Mouse (Mus musculus) adrenal gland, postnatal 4 days (tissue): ENCODE results near the gene Mrtfa. TPM values are rescaled to one million over a fixed set of nuclear protein-coding genes. Genes with fewer than 3 reads are reported as not detected.

Source experiments
- DNase-seq, 2 experiments: peaks; one replicate each; pipeline ENCODE4 v3.0.0; 2021 to 2022; ENCODE audit warnings: low spot score in 2 of 2, mixed read lengths in 2 of 2
- total RNA-seq, 2 experiments: library from RNA; stranded (reverse); gene quantifications; 2 replicates each; pipeline ENCODE4 v1.2.3; 2021

Mrtfa gene
- total RNA-seq, 2 experiments from 2014 or later: 33.0 to 39.1 TPM

DNA sequence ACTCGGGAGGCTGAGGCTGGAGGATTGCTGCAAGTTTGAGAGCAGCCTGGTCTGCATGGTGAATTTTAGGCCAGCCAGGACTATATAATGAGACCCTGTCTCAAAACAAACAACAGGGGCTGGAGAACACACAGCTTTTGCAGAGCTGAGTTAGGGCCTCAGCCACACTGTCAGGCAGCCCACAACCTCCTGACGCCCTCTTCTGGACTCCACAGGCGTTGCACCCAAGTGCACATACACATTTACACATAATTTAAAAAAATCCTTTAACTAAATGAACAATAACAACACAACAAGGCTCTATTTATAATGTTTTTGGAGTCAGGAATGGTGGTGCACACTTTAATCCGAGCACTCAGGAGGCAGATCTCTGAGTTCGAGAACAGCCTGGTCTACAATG lies 7.9 kb upstream of the Mrtfa start:
- DNase-seq: no peak

DNA sequence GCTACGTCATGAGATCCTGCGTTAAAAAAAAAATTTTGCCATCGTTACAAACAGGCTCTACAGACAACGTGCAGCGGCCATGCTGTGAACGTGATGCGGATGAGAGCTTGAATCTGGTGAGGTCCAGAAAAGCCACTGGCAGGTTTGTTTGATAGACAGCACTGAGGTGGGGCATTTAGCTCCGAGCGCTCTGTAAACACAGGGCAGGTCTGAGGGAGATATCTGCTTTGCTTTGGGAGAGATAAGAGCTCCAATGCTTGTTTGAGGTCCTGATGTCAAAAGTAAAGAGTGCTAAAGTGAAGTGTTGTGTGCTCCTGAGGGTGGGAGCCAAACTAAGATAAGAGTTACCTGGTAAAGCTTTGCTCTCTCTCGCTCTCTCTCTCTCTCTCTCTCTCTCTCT lies 6.6 kb upstream of the Mrtfa start:
- no peak for DNase-seq

DNA sequence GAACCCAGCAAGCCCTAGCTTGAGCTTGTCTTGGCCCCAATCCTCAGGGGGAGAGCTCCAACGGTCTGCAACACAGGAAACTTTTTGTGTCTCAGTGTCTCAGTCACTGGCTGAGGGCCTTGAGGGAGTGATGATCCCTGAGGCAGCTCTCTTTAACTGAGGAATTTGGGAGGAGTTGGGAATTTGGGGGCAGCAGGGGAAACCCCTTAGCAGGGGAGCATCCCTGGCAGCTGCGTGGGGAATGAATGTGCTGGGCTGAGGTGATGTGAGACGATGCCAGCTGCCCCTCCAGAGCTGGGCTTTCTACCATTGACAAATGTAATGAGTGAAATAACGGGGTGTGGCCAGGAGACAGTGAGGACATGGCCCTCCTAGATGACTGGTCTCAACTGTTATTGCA lies 4.9 kb upstream of the Mrtfa start:
- DNase-seq: no peak

DNA sequence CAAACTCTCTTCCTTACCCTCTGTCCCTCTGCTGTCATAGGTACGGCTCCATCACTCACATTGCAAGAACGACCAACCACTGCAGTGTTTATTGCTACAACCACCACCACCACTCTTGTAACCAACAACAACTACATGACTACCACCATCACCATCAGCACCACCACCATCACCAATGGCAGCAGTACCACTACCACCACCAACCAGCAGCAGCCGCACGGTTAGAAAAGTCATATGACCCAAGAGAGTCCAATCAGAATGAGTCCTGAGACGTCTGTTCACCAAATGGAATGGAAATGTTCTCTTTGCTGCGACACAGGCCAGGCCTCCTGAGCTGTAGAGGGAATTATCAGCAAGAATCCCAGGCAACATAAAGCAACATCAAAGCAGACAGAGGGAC lies 4.2 kb upstream of the Mrtfa start:
- DNase-seq: no peak

DNA sequence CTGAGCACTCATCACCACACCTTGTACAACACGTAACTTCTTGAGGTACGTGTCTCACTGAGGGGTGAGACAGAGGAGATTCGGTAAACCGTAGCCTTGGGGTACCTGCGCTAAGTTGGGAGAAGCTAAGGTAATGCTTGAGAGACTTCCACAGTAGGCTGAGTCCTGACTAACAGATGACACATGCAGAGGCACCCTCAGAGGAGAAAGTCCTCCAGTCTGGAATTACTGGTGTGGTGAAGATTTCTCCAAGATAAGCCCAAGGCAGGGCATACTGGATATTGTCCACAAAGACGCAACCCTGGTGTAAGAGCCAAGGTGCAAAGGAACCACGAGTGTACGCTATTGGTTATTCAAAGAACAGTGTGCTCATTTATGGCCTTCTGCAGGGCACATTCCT lies 2.3 kb upstream of the Mrtfa start:
- no peak for DNase-seq

DNA sequence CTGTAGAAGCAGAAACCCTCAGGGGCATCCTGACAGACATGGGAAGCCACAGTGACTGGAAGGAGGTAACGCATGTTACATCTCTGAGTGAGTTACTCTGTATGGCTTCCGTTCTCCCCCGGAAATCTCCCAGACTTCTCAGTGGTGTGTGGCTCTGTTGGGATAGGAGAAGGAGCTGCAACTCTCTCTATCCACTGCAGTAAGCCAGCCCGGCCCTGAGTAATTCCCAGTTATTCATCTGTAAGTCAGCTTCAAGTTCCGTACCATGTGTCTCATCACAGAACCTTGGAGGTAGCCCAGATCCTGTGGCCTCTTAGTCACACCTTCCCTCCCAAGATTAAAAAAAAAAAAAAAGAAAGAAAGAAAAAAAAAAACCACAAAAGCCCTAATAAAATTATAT lies 1.8 kb upstream of the Mrtfa start:
- no peak for DNase-seq

DNA sequence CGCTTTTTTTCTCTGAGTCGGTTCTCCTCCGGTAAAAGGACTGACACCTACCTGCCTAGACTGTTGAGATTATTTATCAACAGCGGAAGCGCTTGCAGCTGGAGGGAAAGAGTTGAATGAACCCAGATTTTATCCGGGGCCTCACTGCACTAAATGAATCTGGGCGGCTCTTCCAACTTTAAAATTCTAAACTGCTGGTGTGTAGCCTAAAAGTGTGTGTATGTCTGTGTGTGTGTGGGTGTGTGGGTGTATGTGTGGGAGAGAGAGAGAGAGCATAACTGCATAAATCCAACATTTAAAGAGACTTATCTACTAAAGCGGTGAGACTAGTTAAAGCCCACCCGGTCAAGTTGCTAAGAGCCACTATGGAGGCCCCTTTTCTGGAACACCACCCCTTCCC lies 746 bp upstream of the Mrtfa start:
- no peak for DNase-seq

DNA sequence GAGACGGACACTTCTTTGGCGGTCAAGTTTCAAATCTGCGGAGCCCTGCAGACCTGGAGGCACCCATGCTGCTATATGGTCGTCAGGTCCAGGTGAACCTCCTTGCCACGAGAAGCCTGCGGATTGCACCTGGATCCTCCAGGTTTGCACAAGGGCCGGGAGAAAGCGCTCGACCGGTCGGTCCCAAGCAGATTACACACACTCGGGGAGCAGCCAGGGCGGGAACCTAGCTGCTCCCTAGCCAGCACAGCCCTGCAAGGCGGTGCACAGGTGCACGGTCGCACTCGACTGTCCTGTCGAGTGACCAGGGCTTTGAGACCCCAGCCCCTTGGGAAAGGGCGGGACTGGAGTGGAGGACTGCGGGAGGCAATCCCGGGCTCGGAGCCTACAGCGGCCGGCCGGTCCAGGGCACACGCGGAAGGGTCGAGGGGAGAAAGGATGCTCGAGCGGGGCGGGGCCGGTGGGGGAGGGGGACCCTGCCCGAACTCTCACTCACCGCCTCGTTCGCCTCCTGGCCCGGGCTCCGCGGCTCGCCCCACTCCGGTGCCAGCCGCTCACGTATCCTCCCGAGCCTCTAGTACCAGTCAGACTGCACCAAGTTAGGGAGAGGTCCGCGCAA lies 437 bp downstream of the Mrtfa start:
- DNase-seq: peak; percentile 9 to 12

DNA sequence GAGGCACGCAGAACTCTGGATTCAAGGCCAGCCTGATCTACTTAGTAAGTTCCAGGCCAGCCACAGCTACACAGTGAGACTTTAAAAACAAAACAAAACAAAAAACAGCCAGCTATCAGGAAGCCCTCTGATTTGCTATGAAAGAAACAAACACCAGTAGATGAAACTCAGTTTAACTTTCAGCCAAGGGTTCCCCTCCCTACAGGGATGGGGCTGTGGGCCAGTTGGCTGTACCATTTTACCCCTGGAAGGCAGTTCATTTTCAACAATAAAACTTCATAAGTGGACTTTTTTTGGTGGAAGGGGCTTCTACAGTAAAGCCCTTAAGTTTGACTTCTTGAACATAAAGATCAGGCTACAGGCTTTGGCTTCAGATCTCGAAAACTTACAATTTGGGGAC lies 1.5 kb downstream of the Mrtfa start:
- no peak for DNase-seq

DNA sequence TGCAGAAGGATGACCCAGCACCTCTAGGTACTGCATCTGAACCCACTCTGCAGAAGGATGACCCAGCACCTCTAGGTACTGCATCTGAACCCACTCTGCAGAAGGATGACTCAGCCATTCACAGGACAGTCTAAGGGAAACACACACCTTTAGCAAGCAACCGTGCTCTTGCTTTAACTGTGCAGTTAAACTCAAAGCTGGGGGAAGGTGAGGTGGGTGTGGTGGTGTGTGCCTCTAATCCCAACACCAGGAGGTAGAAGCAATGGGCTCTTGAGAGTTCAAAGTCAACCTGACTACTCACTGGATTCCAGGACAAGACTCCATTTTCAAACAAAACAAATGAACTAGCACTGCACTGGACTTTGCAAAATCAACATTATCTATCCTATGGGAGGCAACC lies 5.6 kb downstream of the Mrtfa start:
- DNase-seq: no peak

DNA sequence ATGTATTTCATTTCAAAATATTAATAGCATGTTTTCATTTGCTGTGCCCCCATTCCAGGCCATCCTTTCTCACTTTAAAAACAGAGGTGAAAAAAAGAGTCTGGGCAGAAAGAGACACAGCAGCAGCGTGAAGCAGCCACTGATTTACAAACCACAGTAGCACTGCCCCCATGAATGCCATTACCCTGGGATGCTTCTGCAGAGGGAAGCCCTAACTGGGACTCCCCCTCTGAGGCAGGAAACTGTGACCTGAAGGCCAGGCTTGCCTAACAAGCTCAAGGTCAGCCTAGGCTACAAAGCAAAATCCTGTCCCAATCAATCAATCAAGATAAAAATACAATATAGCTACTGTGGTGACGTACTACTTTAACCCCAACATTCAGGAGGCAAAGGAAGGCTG lies 9.3 kb downstream of the Mrtfa start:
- DNase-seq: no peak

DNA sequence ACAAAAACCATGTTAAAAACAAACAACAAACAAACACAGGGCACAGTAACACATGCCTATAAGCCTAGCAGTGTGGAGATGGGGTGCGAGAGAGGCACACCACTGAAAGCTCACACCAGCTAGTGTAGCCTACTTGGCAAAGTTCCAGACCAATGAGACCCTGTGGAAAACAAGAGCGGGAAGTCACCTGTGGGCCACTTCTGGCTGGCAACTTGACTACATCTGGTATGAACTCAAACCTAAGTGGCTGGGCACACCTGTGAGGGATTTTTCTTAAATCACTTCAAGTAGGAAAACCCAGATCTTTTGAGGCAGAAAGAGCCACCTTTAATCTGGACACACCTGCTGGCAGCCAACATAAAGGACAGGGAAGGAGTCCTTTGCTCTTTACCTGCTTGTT lies 11.0 kb downstream of the Mrtfa start:
- DNase-seq: no peak

DNA sequence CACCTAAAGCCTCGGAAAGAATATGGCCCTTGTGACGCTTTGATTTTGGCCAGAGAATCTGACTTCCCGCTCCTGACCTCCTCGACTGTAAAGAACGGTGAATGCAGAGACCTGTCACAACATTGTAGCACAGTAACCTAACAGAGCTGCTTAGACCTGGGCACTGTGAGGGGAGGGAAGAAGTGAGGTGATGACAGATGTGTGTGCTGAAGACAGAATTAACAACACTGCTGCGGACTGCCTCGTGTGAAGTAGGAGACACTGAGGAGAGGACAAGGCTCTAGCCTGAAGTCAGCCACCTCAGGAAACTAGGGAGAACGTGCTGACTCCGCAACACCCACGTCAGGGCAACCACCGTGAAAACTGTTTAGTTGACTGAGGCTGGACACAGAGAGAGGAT lies 11.9 kb downstream of the Mrtfa start:
- no peak for DNase-seq

DNA sequence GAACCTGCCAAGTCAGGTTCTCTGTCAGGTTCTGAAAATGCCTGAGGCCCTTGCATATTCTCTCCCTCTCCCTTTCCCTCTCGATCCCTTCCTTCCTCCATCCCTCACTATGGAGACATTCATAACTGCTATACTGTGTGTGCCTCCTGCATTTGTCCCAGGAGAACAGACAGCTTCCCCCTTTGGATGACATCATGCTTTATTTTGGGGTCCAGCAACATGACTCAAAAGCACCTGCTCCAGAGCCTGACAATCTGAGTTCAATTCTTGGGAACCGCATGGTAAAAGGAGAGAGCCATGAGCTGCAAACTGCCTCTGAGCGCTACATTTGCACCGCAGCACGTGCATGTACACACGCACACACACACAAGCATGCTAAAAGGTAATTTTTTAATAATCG lies 12.7 kb downstream of the Mrtfa start:
- DNase-seq: no peak

DNA sequence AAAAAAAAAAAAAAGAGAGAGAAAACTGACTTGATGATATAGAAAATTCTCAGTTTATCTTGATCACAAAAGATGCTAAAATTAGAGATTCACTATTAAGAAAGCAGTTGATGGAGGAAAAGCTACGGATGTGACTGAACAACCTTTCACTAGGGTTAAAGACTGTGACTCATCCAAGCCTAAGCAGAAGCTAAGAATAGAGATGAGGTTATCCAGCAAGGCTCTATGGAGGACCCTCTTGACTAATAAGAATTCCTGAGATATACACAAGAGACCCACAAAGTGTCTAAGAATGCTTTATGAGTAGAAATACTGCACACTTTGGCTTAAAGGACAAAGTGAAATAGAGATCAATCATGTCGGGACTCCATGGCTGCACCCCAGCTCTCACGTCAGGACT lies 14.9 kb downstream of the Mrtfa start:
- no peak for DNase-seq

DNA sequence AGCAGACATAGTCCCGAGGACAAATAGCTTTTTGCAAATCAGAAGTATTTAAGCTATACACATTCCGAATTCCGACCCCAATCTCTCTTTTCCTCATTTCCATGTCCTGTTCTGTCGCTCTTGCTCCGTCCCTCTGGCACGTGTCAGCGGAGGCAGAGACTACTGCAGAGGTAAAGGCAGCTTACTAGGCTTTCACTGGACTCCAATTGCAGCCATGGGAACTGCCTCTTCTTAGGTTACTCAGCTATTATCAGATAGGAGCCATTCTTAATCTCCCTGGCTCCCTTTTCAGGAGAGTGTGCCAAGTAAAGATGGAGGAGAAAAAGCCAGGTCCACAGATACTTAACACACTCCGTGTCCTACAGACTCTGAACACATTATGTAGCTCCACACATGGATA lies 18.3 kb downstream of the Mrtfa start:
- DNase-seq: no peak

DNA sequence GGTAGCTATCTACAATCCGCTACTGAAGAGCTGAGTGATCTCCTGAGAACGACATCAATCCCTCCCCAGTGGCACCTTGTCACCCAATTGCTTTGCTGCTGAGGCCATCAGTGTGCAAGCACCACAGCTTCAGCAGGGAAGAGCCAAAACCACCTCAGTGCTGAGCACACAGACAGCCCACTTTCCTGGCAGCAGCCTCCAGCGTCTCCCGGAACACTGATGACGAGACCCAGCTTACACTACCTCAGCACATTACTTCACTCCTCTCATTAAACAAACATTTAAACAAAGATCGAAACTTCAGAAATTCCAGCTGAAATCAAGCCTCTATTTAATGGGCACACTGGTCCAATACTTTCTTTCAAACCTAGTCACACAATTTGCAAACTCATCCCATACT lies 21.8 kb downstream of the Mrtfa start:
- DNase-seq: no peak

DNA sequence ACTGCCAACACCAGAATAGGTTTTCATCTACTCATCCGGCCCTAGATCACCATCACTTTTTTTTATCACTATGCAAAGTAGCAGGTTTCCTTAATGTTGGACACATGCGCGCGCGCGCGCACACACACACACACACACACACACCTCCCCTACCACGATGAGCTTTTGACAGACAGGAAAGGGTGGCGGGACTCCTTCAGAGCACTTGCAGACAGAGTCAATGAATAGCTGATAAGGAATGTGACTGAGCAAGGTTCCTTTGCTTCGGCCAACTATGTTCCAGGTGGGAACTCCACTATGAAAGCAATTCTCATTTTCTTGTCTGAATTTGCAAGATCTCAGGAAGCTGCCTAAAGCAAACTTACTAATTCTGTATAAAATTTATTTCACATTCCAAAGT lies 22.7 kb downstream of the Mrtfa start:
- DNase-seq: no peak

DNA sequence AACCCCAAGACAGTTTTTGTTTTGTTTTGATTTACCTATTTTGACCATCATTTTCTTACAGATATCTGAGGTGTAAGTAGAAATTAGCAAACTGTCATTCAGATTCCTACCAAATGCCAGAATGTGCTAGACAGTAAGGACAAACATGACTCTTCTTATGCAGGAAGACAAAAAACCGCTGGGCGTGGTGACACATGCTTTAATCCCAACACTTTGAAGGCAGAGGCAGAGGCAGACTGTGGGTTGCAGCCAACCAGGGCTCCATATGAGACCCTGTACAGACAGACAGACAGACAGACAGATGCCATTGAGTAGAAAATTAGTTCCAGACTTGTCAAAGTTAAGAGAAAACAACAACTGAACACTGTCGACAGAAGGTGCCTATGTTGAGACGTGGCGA lies 24.3 kb downstream of the Mrtfa start:
- DNase-seq: no peak

DNA sequence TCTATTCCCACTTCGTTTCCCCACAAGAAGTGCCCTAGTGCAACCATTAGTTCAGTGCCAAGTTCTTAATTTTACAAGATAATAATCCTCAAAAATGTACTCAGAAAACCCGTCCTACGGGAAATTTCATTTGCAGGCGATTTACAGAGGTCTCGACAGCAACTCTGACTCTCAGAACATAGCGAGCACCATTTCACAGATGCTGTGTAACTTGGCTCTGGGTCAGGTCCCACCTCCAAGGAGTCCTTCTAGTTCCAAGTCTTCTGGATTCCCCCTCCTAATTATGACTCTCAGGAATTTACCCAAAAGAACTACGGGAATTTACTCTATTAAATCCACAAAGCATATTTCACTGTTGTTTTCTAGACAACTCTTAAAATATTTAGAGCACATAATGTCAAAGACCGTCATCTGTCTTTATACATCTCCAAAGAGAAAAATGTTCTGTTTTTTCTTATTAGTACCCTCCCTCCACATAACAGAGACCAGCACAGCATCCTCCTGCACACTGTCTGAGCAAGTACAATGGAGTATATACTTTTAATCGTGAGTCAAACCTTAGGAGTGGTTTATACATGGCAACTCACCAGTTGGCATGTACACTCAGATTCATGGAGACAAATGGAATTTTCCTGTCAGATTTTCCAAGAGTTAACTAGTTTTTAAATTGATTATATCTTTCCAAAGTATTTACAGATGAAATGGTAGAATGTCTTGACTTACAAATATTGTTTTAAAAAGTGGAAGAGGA lies 25.8 kb downstream of the Mrtfa start:
- no peak for DNase-seq

DNA sequence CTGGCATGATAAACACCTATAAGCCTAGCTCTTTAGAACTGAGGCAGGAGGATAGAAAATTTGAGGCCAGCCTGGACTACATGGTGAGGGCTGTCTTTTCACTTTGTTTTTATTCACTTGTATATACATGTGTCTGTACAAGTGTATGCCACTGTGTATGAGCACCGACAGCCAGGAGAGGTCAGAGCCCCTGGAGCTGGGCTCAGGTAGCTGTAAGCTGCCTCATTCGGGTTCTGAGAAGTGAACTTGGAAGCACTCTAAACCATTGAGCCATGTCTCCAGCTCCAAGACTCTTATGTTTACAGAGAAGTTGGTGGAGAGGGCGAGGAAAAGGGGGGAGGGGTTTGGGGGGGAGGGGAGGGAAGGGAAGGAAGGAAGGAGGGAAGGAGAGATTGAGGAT lies 29.0 kb downstream of the Mrtfa start:
- no peak for DNase-seq

DNA sequence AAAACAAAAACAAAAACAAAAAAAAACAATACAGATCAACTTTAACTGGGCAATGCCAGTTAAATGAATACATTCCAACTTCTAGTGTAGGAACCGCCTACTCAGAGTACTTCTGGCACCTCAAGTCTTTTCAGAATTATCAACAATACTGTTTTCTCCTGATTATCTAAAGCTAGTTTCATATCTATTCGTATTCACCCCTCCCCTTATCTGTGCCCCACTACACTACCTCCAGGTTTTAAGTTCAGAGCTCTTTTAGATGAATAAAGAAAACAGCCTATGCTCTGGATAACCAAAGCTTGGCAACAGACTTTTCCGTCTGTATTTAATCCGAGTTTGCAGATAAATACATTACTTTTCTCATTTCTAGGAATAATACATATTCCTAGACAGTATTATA lies 29.9 kb downstream of the Mrtfa start:
- DNase-seq: no peak

DNA sequence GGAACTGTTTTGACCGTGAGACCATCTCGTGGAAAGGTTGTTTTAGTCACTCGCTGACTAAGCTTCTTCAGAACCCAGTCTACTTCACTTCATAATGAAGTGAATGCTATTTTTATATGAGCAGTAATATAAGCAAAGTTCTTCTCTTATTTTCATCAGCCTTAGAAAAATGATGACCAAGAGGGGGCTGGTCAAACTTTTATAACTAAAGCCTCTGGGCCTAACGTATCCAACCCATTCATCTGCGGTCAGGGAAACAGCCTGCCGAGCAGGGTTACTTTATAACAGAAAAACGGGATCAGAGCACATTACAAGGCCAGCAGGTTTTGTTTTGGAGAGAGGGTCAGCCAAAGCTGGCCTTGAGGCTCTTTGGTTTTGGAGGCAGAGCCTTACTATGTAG lies 31.3 kb downstream of the Mrtfa start:
- no peak for DNase-seq
